Mouse (Mus musculus) heart, postnatal 0 days (tissue): Measurements from ENCODE around the gene Med24. TPM values are rescaled to one million over a fixed set of nuclear protein-coding genes. Genes with fewer than 3 reads are reported as not detected.

Experiments used
- ATAC-seq: fragments of 200-750 bp; cut with Nextera tagmentation; 2 replicates; pipeline ENCODE4 v1.8.0; 2017; ENCODE audit warnings: low read depth, moderate number of reproducible peaks, moderate library complexity; ENCODE audit not compliant: insufficient read depth
- DNase-seq: peaks from one replicate; pipeline ENCODE4 v3.0.0-alpha.2; 2016; ENCODE audit warnings: low spot score
- H3K27ac ChIP-seq: fragments of 300-500 bp; sonication (generic); 2 replicates; pipeline ENCODE4 v1.5.1; 2014; ENCODE audit warnings: low read depth, mild to moderate bottlenecking
- H3K27me3 ChIP-seq: fragments of 300-500 bp; sonication (generic); 2 replicates; pipeline ENCODE4 v1.6.1; 2014; ENCODE audit warnings: low read length, mixed read lengths; ENCODE audit not compliant: control insufficient read depth, insufficient read depth
- H3K36me3 ChIP-seq: fragments of 300-500 bp; sonication (generic); replicated peaks from 2 replicates; pipeline ENCODE4 v1.6.1; 2014; ENCODE audit warnings: low read length, mixed read lengths; ENCODE audit not compliant: control insufficient read depth, insufficient read depth
- H3K4me1 ChIP-seq: fragments of 300-500 bp; sonication (generic); 2 replicates; pipeline ENCODE4 v1.6.1; 2014; ENCODE audit warnings: antibody characterized with exemption; ENCODE audit not compliant: control insufficient read depth, insufficient read depth
- H3K4me2 ChIP-seq: fragments of 300-500 bp; sonication (generic); 2 replicates; pipeline ENCODE4 v1.6.1; 2014; ENCODE audit warnings: low read depth, mild to moderate bottlenecking, low read length, moderate library complexity
- H3K4me3 ChIP-seq: fragments of 300-500 bp; sonication (generic); 2 replicates; pipeline ENCODE4 v1.5.1; 2014; ENCODE audit warnings: low read depth, low read length
- H3K9ac ChIP-seq: fragments of 300-500 bp; sonication (generic); replicated peaks from 2 replicates; pipeline ENCODE4 v1.6.1; 2014; ENCODE audit warnings: low read depth, low read length, mixed read lengths
- H3K9me3 ChIP-seq: fragments of 300-500 bp; sonication (generic); replicated peaks from 2 replicates; pipeline ENCODE4 v1.6.1; 2016; ENCODE audit warnings: low read length; ENCODE audit not compliant: control insufficient read depth
- CTCF ChIP-seq: IDR thresholded peaks from 2 replicates; pipeline ENCODE4 v1.5.1; 2016; ENCODE audit warnings: antibody characterized with exemption, control low read depth, low read depth
- EP300 ChIP-seq: IDR thresholded peaks from 2 replicates; pipeline ENCODE4 v1.6.1; 2016; ENCODE audit warnings: antibody characterized with exemption, low read depth
- whole genome bisulfite sequencing: fragments of 180-500 bp; shearing (Covaris S2); extraction: QIAGEN DNeasy Blood & Tissue Kit; methylation state at CpG from one replicate; pipeline ENCODE4 v1.1.7; 2014; 5-methylcytosine and 5-hydroxymethylcytosine counted together
- polyA plus RNA-seq: library from polyadenylated mRNA; unstranded; fragments of >200 nt; fragmentation: Nextera tagmentation; extraction: Ambion mirVana; gene quantifications from 2 replicates; pipeline ENCODE4 v1.2.1, GENCODE M21; 2015
- total RNA-seq: library from RNA; depleted of rRNA; stranded (reverse); fragments of >200 nt; gene quantifications from 2 replicates; pipeline ENCODE4 v1.2.3, GENCODE M21; 2014; ENCODE audit warnings: low replicate concordance

The Med24 gene
- total and polyA plus RNA-seq, 2 experiments from 2014 or later: 23.3 to 48.0 TPM

DNA sequence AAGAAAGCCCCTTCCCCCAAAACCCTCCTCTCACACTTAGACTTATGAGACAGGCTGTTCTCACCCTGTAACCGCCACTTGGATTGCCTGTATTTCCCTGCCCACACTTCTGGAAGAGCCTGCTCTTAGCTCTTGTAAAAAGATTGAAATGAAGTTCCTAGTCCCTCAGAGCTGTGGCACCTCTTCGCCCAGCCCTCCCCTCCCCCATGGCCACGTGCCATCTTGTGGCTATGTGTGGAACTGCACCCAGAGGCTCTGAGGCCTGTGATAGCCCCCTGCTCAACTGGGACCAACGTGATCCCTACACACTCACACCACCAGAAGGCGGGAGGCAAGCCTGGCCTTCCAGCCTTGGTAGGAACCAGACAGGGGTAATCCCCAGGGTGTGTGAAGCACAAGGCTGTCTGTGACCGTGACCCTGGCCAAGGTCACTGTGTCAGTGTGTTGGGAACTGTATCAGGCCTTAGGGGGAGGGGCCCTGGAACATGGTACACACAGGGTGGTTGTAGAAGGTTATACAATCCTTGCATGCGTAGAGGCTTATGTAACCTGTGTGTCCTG is 25.5 kb upstream of the Med24 start:
- Histone ChIP-seq H3K4me2 (no peak overlapping the region), H3K36me3 (peaks cover 36% of the 10 kb centered on the region), H3K4me1 (peaks cover 66% of the 10 kb centered on the region), H3K4me3 (no peak overlapping the region), H3K27ac (peak overlapping the region; percentile 96), H3K9ac (0 out of 2 replicates have a peak overlapping the region, but pooled peaks have one; percentile 27), H3K27me3 (no peaks in the 10 kb centered on the region), H3K9me3 (no peaks in the 10 kb centered on the region)
- WGBS: 17% methylated on average over 7 of the region's 7 CpGs
- TF ChIP-seq EP300 (peak; percentile 88), CTCF (peak; percentile 98)
- ATAC-seq (peak; percentile 60), DNase-seq (peak; percentile 82)

DNA sequence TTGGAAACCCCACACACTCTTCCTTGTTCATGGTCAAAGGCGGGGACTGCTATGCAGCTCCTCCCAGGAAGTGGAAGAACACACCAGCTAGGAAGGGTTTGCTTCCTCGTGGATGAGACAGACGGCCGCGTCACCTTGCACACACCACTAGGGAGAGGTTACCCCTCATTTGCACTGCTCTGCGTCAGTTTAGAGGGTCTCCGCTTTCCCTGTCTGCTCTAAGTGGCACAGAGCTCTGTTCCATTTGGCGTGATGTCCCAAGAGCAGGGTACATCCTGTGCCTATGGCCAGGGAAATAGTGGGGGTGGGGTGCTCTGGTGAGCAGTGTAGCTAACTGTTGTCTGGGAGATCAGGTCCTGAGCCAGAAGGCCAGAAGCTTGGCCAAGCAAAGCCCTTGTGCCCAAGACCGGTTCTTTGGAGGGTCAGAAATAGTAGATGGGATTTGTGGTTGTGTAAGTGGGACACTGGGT is 25.0 kb upstream of the Med24 start:
- H3K9me3 ChIP-seq: no peaks in the 10 kb centered on the region
- no peak overlapping the region for H3K4me3 ChIP-seq
- H3K36me3 ChIP-seq: peaks cover 36% of the 10 kb centered on the region
- H3K27ac ChIP-seq: peak overlapping the region; percentile 96
- 32% methylated on average over 9 of the region's 9 CpGs for WGBS
- H3K4me2 ChIP-seq: no peak overlapping the region
- TF ChIP-seq CTCF (no peak), EP300 (no peak)
- peaks cover 71% of the 10 kb centered on the region for H3K4me1 ChIP-seq
- 0 out of 2 replicates have a peak overlapping the region, but pooled peaks have one; percentile 18 for H3K9ac ChIP-seq
- DNase-seq: no peak
- no peak for ATAC-seq
- H3K27me3 ChIP-seq: no peaks in the 10 kb centered on the region

GRCm38 (mm10) chr11:98753264-98753663 is 24.0 kb upstream of the Med24 start:
- H3K27ac ChIP-seq: peak overlapping the region; percentile 96
- no peak overlapping the region for H3K4me3 ChIP-seq
- H3K36me3 ChIP-seq: peaks cover 32% of the 10 kb centered on the region
- DNase-seq (no peak), ATAC-seq (no peak)
- H3K27me3 ChIP-seq: no peaks in the 10 kb centered on the region
- no peaks in the 10 kb centered on the region for H3K9me3 ChIP-seq
- no peak for TF ChIP-seq CTCF
- no peak for TF ChIP-seq EP300
- H3K4me2 ChIP-seq: no peak overlapping the region
- H3K9ac ChIP-seq: no peak overlapping the region
- WGBS: 91% methylated on average over 5 of the region's 5 CpGs
- peaks cover 80% of the 10 kb centered on the region for H3K4me1 ChIP-seq

DNA sequence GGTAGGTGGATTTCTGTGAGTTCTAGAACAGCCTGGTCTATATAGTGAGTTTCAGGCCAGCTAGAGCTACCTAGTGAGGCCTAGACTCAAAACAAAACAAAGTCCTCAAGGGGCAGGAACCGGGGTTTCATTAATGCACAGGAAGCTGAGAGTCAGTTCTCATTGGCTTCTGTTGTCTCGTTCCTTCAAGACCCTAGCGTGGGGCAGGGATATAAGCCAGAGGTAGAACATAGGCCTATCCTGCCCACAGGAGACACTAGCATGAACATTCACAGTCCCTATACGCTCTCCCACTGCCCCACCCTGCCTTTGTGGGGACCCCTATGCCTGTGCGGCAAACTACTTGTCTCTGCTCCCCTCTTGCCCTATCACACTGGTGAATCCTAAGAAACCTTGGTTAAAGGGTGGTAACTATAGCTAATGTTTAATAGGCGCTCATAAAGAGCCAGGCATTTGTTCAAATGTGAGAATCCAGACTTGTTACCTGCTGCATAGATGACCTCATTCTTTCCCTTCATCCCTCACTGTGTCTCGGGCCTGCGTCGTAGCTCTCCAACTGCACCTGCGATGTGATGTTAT is 23.4 kb upstream of the Med24 start:
- 0 out of 2 replicates have a peak overlapping the region, but pooled peaks have one; percentile 0 for H3K9ac ChIP-seq
- H3K4me3 ChIP-seq: no peak overlapping the region
- no peak for TF ChIP-seq EP300
- no peak for TF ChIP-seq CTCF
- H3K27me3 ChIP-seq: no peaks in the 10 kb centered on the region
- WGBS: 76% methylated on average over 10 of the region's 10 CpGs
- DNase-seq (no peak), ATAC-seq (no peak)
- no peaks in the 10 kb centered on the region for H3K9me3 ChIP-seq
- peaks cover 86% of the 10 kb centered on the region for H3K4me1 ChIP-seq
- peaks cover 28% of the 10 kb centered on the region for H3K36me3 ChIP-seq
- H3K27ac ChIP-seq: peak overlapping the region; percentile 96
- no peak overlapping the region for H3K4me2 ChIP-seq

DNA sequence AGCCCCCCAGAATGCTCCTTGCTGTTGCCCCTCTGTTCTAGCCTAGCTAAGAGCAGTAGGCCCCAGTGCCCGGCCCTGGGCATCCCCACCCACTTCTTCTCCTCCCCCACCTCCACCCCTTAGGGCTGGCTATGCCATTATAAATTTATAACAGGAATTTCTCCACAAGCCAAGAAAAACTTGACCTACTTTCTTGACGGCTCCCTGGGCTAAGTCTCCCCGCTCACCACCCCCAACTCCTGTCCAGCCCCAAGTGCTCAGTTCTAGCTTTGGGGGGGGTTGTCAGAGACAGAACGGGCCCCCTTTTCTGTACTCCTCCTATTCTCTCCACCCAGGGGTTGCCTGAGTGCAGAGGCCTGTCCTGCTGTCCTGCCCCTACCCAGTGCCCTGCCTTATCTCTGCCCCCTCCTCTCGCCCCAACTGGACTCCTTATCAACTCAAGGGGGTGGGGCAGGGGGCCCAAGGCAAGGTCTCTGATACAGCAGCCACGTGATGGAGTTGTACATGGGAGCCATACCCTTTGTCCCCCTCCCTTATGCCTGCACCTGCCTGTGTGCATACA is 22.1 kb upstream of the Med24 start:
- Histone ChIP-seq H3K27me3 (no peaks in the 10 kb centered on the region), H3K4me2 (peak overlapping the region; percentile 59), H3K4me1 (peaks cover 95% of the 10 kb centered on the region), H3K9me3 (no peaks in the 10 kb centered on the region), H3K27ac (peak overlapping the region; percentile 96), H3K36me3 (peaks cover 18% of the 10 kb centered on the region; the same call in 1 of the 2 replicates), H3K4me3 (peak overlapping the region; percentile 17; the same call in 1 of the 2 replicates), H3K9ac (peak overlapping the region; percentile 52)
- peak; percentile 39 for ATAC-seq
- peak; percentile 58 for DNase-seq
- TF ChIP-seq EP300 (no peak; the same call in 1 of the 2 replicates), CTCF (no peak)
- WGBS: 12% methylated on average over 6 of the region's 6 CpGs
